Mouse (Mus musculus): Measurements from ENCODE around the gene H2-Ab1.
"Not testable (repeated sequence)": the region's sequence is repeated elsewhere in the genome, so short reads cannot be mapped to it uniquely, and the experiment has no call there.

The H2-Ab1 gene

GRCm38 (mm10) chr17:34309225-34309624 is 51.7 kb downstream of the H2-Ab1 start:
- no peak for DNase-seq (ENCODE audit: low spot score)

DNA sequence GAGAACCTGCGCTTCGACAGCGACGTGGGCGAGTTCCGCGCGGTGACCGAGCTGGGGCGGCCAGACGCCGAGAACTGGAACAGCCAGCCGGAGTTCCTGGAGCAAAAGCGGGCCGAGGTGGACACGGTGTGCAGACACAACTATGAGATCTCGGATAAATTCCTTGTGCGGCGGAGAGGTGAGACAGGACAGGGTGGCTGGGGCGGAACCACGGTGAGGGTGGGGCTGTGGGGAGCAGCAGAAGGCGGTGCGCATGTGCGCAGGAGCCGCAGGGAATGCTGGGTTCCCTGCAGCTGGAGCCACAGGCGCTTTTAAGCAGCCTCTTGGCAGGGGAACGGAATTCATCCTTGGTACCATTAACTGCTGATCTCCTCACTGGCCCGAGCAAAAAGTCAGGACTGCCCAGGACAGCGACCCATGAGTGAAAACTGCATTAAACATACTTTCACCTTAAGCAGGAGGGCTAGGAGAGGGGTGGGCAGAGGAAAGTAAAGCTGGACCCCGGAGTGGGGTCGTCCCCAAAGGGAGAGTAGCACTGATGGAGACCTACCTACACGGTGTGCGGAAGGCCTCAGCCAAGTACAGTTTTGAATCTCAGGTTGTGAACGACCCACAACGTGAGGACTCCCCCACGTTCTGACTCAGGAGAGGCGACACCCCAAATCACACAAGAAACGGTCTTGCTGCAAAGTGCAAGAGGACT is 52.3 kb downstream of the H2-Ab1 start:
- DNase-seq (ENCODE audit: low spot score): peak; percentile 13

GRCm38 (mm10) chr17:34310526-34310925 is 53.0 kb downstream of the H2-Ab1 start:
- DNase-seq (ENCODE audit: low spot score): not testable (repeated sequence)

GRCm38 (mm10) chr17:34312185-34312584 is 54.7 kb downstream of the H2-Ab1 start:
- DNase-seq (ENCODE audit: low spot score): no peak

DNA sequence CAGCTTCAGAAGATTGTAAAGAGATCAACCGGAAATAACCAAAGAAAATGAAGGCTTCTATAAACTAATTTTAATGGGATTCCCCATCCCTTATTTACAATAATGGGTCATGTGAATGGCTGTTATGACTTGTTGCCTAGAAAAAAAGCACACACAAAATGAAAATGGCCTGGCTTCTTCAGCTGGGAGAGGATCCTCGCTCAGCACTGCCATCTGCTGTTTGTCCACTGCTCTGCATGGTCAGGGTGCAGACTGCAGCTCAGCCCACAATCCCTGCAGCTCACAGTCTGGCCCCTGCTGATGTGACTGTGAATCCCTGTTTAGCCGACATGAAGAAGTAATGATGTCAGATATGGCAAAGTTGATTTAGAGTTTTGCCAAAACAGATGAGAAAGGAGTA is 55.9 kb downstream of the H2-Ab1 start:
- DNase-seq (ENCODE audit: low spot score): peak; percentile 57

DNA sequence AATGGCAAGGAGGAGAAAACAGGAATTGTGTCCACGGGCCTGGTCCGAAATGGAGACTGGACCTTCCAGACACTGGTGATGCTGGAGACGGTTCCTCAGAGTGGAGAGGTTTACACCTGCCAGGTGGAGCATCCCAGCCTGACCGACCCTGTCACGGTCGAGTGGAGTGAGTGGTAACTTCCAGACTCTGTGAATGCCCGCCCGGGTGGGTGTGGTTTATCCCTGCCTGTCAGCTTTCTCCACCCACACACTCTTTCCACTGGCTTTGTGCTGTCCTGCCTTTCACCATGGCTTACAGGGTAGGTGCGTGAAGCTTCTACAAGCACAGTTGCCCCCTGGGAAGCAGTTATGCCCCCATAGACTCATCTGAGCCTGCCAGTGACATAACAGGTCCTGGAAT is 56.8 kb downstream of the H2-Ab1 start:
- DNase-seq (ENCODE audit: low spot score): no peak

DNA sequence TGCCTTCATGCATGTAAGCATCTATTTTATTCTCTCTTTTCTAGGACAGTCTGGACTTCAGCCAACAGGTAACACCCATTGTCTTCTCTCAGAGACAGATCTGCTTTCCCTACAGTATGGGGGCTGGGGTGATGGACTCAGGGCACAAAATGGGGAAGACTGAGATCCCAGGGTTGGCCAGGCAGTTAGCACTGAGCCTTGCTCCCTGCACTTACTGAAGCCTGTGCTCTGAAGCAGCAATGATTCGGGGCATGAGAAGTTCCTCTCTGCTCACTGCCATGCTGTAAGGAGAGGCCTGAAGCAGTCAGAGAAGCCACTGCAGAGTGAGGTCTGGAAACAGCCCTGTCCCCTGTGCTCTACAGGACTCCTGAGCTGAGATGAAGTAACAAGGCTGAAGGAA is 58.0 kb downstream of the H2-Ab1 start:
- no peak for DNase-seq (ENCODE audit: low spot score)

DNA sequence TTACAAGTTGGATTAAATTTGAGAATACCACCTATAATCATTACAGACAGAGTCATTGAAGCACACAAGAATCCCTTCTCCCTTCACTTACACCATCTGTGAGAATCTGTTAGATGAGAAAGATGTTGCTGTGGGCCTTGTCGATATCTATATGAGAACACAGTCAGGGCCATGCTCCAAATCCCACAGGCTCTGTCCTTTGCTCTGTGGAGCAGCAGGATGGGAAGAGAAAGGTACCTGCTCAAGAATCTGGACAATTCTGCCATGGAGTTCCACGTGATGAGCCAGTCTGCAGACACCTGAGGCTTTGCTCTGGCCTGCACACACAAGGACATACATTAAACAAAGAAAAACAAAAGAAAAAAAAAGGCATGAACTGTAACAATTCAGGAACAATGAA is 59.2 kb downstream of the H2-Ab1 start:
- DNase-seq (ENCODE audit: low spot score): no peak

DNA sequence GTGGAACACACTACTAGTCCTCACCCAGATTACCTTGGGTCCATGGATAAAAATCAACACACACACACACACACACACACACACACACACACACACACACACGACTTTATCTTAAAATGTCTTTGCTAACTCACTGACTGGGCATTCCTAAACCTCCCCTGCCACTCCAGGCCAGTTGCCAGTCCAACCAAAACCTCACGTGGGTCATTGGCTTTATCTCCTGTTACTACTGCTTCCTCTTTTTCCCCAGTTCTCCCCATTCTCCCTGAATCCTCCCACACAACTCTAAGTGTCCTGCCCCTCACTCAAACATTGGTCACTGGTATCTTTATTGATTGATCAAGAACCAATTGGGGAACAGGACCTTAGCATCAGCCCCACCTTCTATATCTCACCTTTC is 59.8 kb downstream of the H2-Ab1 start:
- DNase-seq (ENCODE audit: low spot score): no peak

All from ovary, postnatal 10 days (tissue).